Comparison of ENCODE assay signal across 1 mouse cellular context in the genomic region with DNA sequence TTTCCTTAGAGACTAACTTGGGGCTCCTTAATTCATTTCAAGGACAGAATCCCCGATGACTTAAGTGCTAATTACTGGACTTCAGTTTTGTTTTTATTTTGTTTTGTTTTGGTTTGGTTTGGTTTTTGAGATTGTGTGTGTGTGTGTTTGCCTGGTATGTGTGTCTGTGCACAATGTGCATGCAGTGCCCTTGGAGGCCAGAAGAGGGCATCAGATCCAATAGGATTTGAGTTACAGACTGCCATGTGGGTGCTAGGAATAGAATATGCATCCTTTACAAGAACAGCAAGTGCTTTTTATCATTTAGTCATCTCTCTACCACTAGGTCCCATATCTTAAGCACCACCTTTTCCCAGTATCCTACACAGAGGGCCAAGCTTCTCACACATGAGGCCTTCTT.
TF ChIP-seq lines count a peak whose summit lies in the region.

No protein-coding gene starts in this region.

TF ChIP-seq in MEL, 35 proteins besides CTCF, POLR2A, EP300 and RAD21 (continued from another document):
- TF ChIP-seq NRF1 (IDR thresholded peaks at IDR 0.05; ENCODE audit: insufficient read depth, low read depth, low read length, poor library complexity, severe bottlenecking) (no peak), TCF12 (IDR thresholded peaks at IDR 0.05; ENCODE audit: low read depth, low read length) (no peak), GATA1 (IDR thresholded peaks at IDR 0.05; ENCODE audit: low read depth, low read length) (no peak)
